Mouse (Mus musculus): ENCODE measurements around the gene Fkbp8. TPM values are rescaled to one million over a fixed set of nuclear protein-coding genes. Genes with fewer than 3 reads are reported as not detected.

Fkbp8 gene
- polyA plus RNA-seq, 1 experiment from 2014 or later = 202 TPM

DNA sequence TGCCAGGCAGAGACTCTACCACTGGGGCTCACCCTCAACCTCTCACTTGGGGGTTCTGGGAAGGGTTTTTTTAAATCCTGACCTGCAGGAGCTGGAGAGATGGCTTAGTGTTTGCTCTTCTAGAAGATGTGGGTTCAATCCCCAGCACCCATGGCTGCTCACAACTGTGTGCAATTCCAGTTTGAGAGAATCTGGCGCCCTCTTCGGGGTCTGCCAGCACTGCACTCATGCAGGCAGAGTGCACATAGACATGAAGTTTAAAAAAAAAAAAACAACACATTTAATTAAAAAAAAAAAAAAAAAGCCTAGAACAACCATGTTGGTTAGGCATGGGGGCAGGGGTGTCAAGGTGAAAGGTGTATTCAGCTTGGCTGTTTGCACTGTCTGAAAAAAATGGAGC is 2.8 kb downstream of the Fkbp8 start:
- Histone ChIP-seq H3K4me3 (ENCODE audit: low read depth, low read length) (no peak overlapping the region), H3K9me3 (ENCODE audit: control insufficient read depth, low read length) (no peaks in the 10 kb centered on the region), H3K27ac (replicated peaks; ENCODE audit: low read depth, low read length) (no peak overlapping the region), H3K9ac (ENCODE audit: low read depth, low read length) (no peak overlapping the region), H3K4me2 (ENCODE audit: low read depth, low read length) (no peak overlapping the region), H3K27me3 (replicated peaks; ENCODE audit: control insufficient read depth, insufficient read depth, low read length) (no peaks in the 10 kb centered on the region), H3K36me3 (ENCODE audit: control insufficient read depth, insufficient read depth, low read length) (peaks cover 58% of the 10 kb centered on the region), H3K4me1 (ENCODE audit: control insufficient read depth, insufficient read depth, low read length) (peaks cover 12% of the 10 kb centered on the region)
- ATAC-seq (ENCODE audit: low read depth) (no peak), DNase-seq (ENCODE audit: low spot score) (no peak)
- 95% methylated on average over 2 of the region's 2 CpGs for WGBS

DNA sequence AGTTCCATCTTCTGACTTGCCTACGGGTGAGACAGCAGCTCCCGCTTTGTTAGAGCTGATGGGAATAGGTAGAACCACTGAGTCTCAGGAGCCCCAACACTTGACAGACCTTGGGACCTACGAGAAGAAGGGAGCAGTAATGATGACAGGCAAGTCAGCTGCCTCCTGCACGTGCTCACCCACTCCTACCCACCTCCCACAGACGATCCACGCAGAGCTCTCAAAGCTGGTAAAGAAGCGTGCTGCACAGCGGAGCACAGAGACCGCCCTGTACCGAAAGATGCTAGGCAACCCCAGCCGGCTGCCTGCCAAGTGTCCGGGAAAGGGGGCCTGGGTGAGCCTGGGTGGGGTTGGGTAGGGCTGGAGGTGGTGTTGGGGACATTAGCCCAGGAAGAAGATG is 6.8 kb downstream of the Fkbp8 start:
- 94% methylated on average over 12 of the region's 12 CpGs for WGBS
- ATAC-seq (ENCODE audit: low read depth) (no peak), DNase-seq (ENCODE audit: low spot score) (no peak)
- Histone ChIP-seq H3K9ac (ENCODE audit: low read depth, low read length) (no peak overlapping the region), H3K4me1 (ENCODE audit: control insufficient read depth, insufficient read depth, low read length) (no peaks in the 10 kb centered on the region), H3K4me2 (ENCODE audit: low read depth, low read length) (no peak overlapping the region), H3K27me3 (replicated peaks; ENCODE audit: control insufficient read depth, insufficient read depth, low read length) (no peaks in the 10 kb centered on the region), H3K4me3 (ENCODE audit: low read depth, low read length) (no peak overlapping the region), H3K9me3 (ENCODE audit: control insufficient read depth, low read length) (no peaks in the 10 kb centered on the region), H3K27ac (replicated peaks; ENCODE audit: low read depth, low read length) (no peak overlapping the region), H3K36me3 (ENCODE audit: control insufficient read depth, insufficient read depth, low read length) (peaks cover 75% of the 10 kb centered on the region)

DNA sequence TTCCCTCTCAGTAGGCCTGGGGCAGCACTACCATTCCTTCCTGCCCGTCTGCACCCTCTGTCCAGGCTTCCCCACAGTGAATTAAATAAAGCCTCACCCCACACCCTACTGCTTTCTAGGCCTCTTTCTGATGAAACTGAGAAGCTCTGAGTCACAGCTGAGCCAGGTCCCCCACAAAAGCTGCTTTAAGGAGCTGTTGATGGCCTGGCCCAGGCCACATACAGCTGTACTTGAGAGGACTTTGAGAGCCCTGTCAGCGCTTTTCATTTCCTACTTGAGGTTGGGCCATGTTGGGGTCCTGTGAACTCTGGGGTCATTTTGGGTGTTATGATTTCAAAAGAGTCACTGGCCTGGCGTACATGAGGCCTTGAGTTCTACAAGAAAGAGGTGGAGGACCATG is 7.7 kb downstream of the Fkbp8 start:
- 87% methylated on average over 3 of the region's 3 CpGs for WGBS
- Histone ChIP-seq H3K4me3 (ENCODE audit: low read depth, low read length) (no peak overlapping the region), H3K36me3 (ENCODE audit: control insufficient read depth, insufficient read depth, low read length) (peaks cover 66% of the 10 kb centered on the region)

DNA sequence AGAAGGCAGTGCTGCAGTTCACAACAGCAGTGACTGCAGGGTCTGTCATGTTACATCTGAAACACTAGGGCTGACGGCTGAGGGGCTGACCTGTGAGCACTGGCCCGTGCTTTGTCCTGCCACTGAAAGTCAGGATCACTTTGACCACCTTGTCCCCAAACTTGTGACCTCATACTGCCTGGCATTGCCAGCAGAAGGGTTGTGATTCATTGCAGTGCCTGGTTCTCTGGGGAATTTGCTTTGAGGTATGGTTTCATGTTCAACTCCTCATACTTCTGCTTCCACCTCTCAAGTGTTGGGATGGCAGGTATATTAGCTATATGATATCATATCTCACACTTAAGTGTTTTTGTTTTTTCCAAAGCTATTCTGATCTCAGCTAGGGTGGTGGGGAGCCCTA is 8.2 kb downstream of the Fkbp8 start:
- Histone ChIP-seq H3K4me3 (ENCODE audit: low read depth, low read length) (no peak overlapping the region), H3K4me1 (ENCODE audit: control insufficient read depth, insufficient read depth, low read length) (peaks cover 6% of the 10 kb centered on the region), H3K9ac (ENCODE audit: low read depth, low read length) (no peak overlapping the region), H3K36me3 (ENCODE audit: control insufficient read depth, insufficient read depth, low read length) (peaks cover 61% of the 10 kb centered on the region), H3K4me2 (ENCODE audit: low read depth, low read length) (no peak overlapping the region), H3K27ac (replicated peaks; ENCODE audit: low read depth, low read length) (no peak overlapping the region), H3K9me3 (ENCODE audit: control insufficient read depth, low read length) (no peaks in the 10 kb centered on the region), H3K27me3 (replicated peaks; ENCODE audit: control insufficient read depth, insufficient read depth, low read length) (no peaks in the 10 kb centered on the region)
- ATAC-seq (ENCODE audit: low read depth) (no peak), DNase-seq (ENCODE audit: low spot score) (no peak)
- WGBS = 89% methylated on average over 2 of the region's 2 CpGs

More for the DNA sequence above, 7.7 kb downstream of the Fkbp8 start:
- Histone ChIP-seq H3K27ac (replicated peaks; ENCODE audit: low read depth, low read length) (no peak overlapping the region), H3K4me2 (ENCODE audit: low read depth, low read length) (no peak overlapping the region), H3K9me3 (ENCODE audit: control insufficient read depth, low read length) (no peaks in the 10 kb centered on the region), H3K27me3 (replicated peaks; ENCODE audit: control insufficient read depth, insufficient read depth, low read length) (no peaks in the 10 kb centered on the region), H3K4me1 (ENCODE audit: control insufficient read depth, insufficient read depth, low read length) (peaks cover 1% of the 10 kb centered on the region), H3K9ac (ENCODE audit: low read depth, low read length) (no peak overlapping the region)
- no peak for ATAC-seq (ENCODE audit: low read depth)
- no peak for DNase-seq (ENCODE audit: low spot score)

DNA sequence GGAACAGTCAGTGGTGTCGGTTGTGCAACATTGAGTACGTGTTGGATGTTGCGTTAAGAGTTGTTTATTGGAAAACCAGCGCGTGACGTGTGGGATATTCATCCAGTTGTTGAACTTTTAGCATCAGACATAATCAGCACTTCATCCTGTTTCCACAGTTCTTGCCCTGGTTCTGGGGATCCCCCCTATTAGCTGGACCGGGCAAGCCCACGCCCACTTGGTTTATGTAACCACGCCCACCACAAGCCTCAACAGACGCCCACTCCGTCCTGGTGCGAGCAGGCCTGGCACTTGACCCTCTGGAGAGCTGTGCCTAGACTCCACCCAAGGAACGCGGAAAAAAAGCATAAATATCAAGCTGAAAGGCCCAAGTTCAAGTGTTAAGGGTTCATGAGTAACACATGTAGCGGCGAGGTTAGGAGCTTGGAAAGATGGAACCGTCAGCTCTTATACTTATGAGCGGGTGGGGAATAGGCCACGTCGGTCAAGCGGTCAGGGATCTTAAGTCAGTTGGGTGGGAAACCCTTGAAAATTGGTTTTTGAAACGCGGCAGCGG is 10.6 kb downstream of the Fkbp8 start:
- peak overlapping the region; percentile 73 for H3K4me3 ChIP-seq (ENCODE audit: low read depth, low read length)
- no peaks in the 10 kb centered on the region for H3K27me3 ChIP-seq (replicated peaks; ENCODE audit: control insufficient read depth, insufficient read depth, low read length)
- H3K9ac ChIP-seq (ENCODE audit: low read depth, low read length) = peak overlapping the region; percentile 60
- no peaks in the 10 kb centered on the region for H3K9me3 ChIP-seq (ENCODE audit: control insufficient read depth, low read length)
- peak overlapping the region; percentile 87 for H3K4me2 ChIP-seq (ENCODE audit: low read depth, low read length)
- H3K4me1 ChIP-seq (ENCODE audit: control insufficient read depth, insufficient read depth, low read length) = peaks cover 14% of the 10 kb centered on the region
- WGBS = 12% methylated on average over 24 of the region's 24 CpGs
- peak overlapping the region; percentile 94 for H3K27ac ChIP-seq (replicated peaks; ENCODE audit: low read depth, low read length)
- DNase-seq (ENCODE audit: low spot score) (peak; percentile 73), ATAC-seq (ENCODE audit: low read depth) (no peak)
- peaks cover 37% of the 10 kb centered on the region for H3K36me3 ChIP-seq (ENCODE audit: control insufficient read depth, insufficient read depth, low read length)

DNA sequence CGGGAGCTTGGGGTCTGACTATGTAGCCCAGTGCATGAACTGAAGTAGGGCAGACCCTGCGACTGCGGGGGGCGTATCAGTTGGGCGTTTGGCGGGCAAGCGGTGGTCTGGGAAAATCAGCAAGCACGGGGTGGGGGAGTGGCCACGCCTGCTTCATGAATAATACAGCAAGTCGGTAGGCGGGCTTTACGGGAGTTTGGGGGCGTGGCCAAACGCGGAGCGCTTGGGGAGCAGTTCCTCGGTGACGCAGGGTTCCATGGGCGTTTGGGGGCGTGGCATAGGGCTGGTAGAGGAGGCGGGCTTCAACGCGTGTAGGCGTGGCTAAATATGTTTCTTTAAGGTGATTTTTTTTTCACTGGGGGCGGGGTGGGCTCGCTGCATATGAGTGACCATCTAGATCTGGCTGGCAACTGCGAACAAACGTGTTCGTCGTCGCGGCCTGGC is 11.1 kb downstream of the Fkbp8 start:
- Histone ChIP-seq H3K9ac (ENCODE audit: low read depth, low read length) (peak overlapping the region; percentile 84), H3K4me1 (ENCODE audit: control insufficient read depth, insufficient read depth, low read length) (peaks cover 14% of the 10 kb centered on the region), H3K27me3 (replicated peaks; ENCODE audit: control insufficient read depth, insufficient read depth, low read length) (no peaks in the 10 kb centered on the region), H3K9me3 (ENCODE audit: control insufficient read depth, low read length) (no peaks in the 10 kb centered on the region), H3K4me2 (ENCODE audit: low read depth, low read length) (peak overlapping the region; percentile 87), H3K27ac (replicated peaks; ENCODE audit: low read depth, low read length) (peak overlapping the region; percentile 94), H3K36me3 (ENCODE audit: control insufficient read depth, insufficient read depth, low read length) (peaks cover 34% of the 10 kb centered on the region), H3K4me3 (ENCODE audit: low read depth, low read length) (peak overlapping the region; percentile 73)
- peak; percentile 99 for DNase-seq (ENCODE audit: low spot score)
- under 1% methylated on average over 30 of the region's 32 CpGs for WGBS
- peak; percentile 77 for ATAC-seq (ENCODE audit: low read depth)

DNA sequence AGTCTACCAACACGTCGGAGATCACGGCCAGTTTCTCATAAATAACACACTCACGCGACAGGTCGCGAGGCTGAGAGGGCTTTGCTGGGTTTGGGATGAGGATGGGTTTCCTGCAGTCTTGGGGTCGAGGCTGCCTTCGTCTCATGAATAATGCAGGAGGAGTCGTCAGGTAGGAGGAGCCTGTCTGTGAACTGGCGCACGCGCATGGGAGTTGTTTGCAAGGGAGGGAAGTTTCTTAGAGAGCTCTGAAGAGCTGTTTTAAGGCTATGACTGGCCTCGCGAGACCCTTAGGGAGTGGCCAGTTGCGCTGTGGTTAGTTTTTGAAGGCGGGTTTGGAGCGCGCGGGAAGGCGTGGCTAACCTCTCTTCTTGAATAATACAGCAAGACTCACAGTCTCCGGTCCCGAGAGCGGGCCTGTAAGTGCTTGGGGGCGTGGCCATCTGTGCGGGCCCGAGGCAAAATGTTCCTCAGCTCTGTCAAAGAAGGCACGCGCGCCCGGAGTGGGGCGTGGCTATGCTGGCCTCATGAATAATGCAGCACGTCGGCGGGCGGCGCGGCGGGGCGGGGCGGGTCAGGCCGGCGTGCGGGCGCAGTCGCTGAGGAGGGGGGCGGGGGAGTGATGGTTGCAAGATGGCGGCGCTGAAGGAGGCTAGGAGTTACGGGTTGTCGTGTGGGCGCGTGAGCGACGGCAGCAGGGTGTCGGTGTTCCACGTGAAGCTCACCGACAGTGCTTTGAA is 11.7 kb downstream of the Fkbp8 start, which contains the start of gene Ell:
TSS of gene Ell (plus strand) at position 381 of the 737 bp plus-strand sequence.
- peaks cover 28% of the 10 kb centered on the region for H3K36me3 ChIP-seq (ENCODE audit: control insufficient read depth, insufficient read depth, low read length)
- peak; percentile 93 for ATAC-seq (ENCODE audit: low read depth)
- 0% methylated on average over 31 of the region's 58 CpGs for WGBS

DNA sequence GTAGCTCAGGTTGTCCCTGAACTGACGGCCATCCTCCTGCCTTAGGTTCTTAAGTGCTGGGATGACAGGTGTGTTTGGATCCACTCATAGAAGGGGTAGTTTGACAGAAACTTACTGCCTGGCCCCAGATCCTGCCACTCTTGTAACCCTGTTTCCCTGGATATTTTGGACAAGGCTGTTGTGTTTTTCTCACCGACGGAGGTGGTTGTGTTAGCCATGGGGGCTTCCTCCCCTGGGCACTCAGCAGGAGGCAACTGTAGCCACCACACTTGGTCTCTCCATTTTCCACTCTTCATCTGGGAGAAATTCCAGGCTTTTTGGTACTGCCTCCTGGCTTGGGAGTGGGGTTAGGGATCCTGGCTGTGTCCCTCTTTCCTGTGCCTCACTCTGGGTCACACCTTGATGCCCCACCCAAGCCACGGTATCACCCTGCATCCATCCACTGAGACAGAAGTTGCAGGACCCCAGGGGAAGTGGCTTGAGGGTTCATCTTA is 12.5 kb downstream of the Fkbp8 start:
- 12% methylated on average over 4 of the region's 4 CpGs for WGBS
- Histone ChIP-seq H3K4me2 (ENCODE audit: low read depth, low read length) (peak overlapping the region; percentile 87), H3K9me3 (ENCODE audit: control insufficient read depth, low read length) (no peaks in the 10 kb centered on the region), H3K36me3 (ENCODE audit: control insufficient read depth, insufficient read depth, low read length) (peaks cover 20% of the 10 kb centered on the region), H3K4me1 (ENCODE audit: control insufficient read depth, insufficient read depth, low read length) (peaks cover 14% of the 10 kb centered on the region), H3K9ac (ENCODE audit: low read depth, low read length) (peak overlapping the region; percentile 84), H3K27me3 (replicated peaks; ENCODE audit: control insufficient read depth, insufficient read depth, low read length) (no peaks in the 10 kb centered on the region), H3K4me3 (ENCODE audit: low read depth, low read length) (peak overlapping the region; percentile 73), H3K27ac (replicated peaks; ENCODE audit: low read depth, low read length) (peak overlapping the region; percentile 94; the same call in 1 of the 2 replicates)
- ATAC-seq (ENCODE audit: low read depth) (no peak), DNase-seq (ENCODE audit: low spot score) (no peak)

More for the DNA sequence above, 11.7 kb downstream of the Fkbp8 start, which contains the start of gene Ell:
- no peaks in the 10 kb centered on the region for H3K9me3 ChIP-seq (ENCODE audit: control insufficient read depth, low read length)
- peak within 1 kb of the TSS; percentile 73 for H3K4me3 ChIP-seq (ENCODE audit: low read depth, low read length)
- peak within 1 kb of the TSS; percentile 87 for H3K4me2 ChIP-seq (ENCODE audit: low read depth, low read length)
- peak; percentile 100 for DNase-seq (ENCODE audit: low spot score)
- H3K4me1 ChIP-seq (ENCODE audit: control insufficient read depth, insufficient read depth, low read length) = peaks cover 14% of the 10 kb centered on the region
- peak within 1 kb of the TSS; percentile 94 for H3K27ac ChIP-seq (replicated peaks; ENCODE audit: low read depth, low read length)
- H3K27me3 ChIP-seq (replicated peaks; ENCODE audit: control insufficient read depth, insufficient read depth, low read length) = no peaks in the 10 kb centered on the region
- peak within 1 kb of the TSS; percentile 84 for H3K9ac ChIP-seq (ENCODE audit: low read depth, low read length)
